Mouse (Mus musculus) layer of hippocampus, adult 8-10 months (tissue): ENCODE results near the gene Fgfrl1. TPM values are rescaled to one million over a fixed set of nuclear protein-coding genes. Genes with fewer than 3 reads are reported as not detected.

Experiments used
- DNase-seq, 2 experiments: peaks; one replicate each; pipeline ENCODE4 v3.0.0; 2022; ENCODE audit warnings: low spot score in 2 of 2
- total RNA-seq, 4 experiments: library from RNA; stranded (reverse); gene quantifications; 2 replicates each; pipeline ENCODE4 v1.2.4; 2022

Fgfrl1 gene
- total RNA-seq, 4 experiments from 2014 or later, result 21.5 to 37.6 (median 27.6) TPM

DNA sequence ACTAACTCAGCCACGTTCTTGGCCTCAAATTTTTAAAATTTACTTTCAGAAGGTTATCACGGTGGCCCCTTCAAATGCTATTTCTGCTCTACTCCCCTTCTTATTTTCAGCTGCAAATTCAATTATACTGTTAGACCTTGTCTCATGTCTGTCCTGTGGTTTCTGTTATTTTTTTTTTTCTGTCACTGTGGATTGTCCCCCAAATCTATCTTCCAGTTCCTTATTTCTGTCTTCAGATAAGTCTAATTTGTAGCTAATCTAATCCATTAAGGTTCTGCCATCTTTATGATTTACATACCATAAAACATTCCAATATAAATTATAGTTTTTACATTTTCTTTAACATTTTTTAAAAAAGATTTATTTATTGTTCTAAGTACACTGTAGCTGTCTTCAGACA, 24.8 kb upstream of the Fgfrl1 start:
- DNase-seq, result no peak

DNA sequence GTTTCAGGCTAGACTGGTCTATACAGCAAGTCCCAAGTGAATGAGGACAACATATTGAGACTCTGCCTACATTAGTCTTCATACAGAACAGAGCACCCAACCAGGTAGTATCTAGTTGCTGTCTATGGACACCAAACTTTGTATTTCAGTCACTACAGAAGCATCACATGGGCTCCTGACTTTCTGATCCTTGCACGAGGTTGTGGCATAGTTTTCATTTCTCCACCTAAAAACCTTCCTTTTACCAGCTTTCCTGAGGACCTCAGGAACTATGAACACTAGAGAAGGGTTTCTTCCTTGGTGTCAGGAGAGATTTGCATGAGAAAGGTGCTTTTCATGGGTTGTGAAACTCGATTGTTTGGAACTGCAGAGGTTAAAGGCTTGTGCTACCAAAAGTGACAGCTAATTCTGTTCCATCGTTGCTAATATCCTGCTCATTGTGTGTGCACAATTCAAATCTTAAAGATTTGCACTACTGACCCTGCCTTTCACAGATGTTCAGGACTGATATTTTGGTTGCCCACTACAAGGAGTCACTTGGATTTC, 23.7 kb upstream of the Fgfrl1 start:
- DNase-seq, result no peak

DNA sequence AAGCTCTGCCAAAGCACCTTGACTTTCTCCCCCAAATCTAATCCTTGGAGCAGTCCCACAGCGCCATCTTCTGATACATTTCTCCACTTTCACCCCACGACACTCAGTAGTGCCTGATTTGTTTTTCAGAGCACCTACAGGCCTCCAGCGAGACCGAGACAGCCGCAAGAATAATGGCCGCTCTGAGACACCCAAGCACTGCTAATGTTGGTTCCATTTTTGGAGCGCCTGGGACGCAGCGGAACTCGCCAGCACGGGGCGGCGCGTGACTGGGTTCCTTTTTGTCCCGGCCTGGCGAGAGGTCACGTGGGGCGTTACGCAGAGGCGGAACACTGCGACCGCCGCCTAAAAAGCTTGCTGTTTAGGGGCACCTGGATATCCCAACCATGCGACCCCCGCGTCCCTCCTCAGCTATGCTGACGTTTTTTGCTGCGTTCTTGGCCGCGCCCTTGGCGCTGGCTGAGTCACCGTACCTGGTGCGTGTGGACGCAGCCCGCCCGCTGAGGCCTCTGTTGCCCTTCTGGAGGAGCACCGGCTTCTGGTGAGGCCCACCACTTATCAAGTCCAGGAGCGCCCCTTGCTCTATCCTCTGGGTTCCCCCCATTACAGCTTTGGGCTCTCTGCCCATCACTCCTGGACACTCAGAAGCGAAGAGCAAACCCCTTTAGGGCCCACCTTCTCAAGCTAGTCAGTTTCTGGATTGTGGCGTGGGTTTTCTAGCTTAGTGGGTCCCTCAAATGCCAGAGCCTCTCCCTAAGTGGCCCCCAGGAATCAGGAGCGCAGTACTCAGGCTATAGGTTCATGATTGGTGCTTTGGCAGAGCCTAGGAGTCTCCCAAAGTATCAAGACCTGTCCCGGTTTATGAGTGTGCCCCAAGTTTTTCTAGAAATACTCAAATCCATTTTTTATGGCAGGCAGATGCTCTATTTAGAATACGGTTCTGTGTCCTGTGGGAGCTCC, 22.9 kb upstream of the Fgfrl1 start, which contains the start of gene Dgkq:
Gene Dgkq, minus strand, starts transcription at position 696 of the 960 bp plus-strand sequence.
- peak; percentile 88 to 92 for DNase-seq

DNA sequence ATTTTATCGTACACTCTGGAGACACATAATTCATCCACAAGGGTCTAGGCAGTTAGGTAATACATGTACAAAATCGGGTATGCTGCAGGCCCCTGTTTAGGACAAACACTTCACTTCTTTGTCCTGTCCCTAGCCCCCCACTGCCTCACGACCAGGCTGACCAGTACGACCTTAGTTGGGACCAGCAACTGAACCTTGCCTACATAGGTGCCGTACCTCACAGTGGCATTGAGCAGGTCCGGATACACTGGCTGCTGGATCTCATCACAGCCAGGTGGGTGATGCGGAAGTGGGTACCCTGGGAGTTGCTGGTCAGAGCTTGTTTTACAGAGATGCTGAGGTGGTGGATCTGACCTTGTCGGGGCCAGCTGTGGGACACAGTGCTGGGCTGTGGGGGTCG, 22.2 kb upstream of the Fgfrl1 start:
- DNase-seq, result no peak

DNA sequence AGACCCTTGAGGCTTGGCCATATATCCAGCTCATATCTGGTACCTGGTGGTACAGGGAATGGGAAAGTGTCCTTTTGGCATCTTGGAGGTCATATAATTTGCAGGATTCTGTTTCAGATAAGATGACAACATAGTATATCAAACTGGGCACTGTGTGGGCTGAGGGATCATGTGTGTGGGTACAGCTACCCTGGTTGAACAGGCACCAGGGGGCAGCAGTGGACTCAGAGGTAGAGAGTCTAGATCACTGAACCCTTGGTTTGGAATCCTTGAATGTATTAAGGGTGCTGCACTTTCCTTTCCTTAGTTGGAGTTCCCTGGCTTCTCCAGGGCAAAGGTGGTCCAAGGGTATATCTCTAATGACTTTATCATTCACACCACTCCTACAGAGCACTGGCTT, 21.4 kb upstream of the Fgfrl1 start:
- no peak for DNase-seq

DNA sequence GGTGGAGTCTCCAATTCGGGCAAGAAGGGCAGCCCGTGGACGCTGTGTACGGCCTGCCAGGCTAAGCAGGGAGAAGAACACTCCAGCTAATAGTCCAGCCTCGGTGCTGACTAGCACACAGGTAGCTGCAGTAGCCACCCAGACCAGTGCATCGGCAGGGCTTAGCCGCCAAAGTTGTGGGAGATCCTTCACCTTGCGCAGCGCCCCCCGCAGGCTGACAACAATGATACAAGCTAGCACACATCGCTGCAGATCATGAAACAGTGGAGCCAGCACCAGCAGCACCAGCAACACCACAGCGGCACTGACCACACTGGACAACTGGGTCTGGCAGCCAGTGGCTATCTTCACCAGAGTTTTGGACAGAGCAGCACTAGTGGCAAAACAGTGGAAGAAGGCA, 20.4 kb upstream of the Fgfrl1 start:
- no peak for DNase-seq

DNA sequence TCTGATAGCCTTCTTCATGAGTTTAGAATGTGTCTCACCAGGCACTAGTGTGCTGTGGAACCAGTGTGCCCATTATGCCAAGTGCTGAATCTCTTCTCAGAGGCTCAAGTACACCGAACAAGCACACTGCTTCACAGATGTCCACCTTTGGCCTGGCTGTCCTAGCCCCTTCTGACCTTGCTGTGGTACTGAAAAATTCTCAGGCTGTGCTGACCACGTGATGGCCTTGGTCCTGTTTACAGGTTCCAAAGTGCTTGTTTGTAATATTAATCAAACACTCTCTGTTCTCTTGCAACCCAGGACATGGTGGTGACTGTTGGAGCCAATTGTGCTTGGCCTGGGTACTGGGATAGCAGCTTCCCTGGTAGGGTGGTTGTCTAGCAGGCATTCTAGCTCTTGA, 17.6 kb upstream of the Fgfrl1 start:
- DNase-seq, result no peak

DNA sequence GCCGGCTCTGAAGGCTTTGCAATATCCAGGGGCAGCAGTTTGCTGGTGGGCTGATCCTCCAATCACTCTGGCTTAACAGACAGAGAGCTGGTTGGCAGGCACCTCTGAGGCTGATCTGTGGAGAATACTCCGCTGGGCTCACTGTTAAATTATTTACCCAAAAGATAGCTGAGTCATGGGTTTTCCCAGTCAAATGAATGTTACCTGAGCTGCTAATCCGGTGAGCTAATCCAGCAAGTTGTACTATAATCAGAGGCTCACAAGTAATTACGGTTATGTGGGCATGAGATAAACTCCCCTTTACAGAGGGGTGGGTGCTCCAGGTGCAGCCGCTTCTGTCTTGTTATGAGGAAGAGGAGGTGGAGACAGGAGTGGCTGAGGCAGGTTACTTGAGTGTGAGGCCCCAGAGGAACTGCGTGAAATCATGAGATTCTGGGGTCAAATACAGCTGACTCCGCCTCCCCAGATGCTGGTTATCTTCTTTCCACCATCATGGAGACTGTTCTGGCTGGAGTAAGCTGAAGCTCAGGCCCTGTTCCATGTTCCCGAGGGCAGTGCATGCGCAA, 16.8 kb upstream of the Fgfrl1 start, which contains the start of gene Slc26a1:
Gene Slc26a1, minus strand, starts transcription at position 319 of the 566 bp plus-strand sequence.
- DNase-seq, result no peak

DNA sequence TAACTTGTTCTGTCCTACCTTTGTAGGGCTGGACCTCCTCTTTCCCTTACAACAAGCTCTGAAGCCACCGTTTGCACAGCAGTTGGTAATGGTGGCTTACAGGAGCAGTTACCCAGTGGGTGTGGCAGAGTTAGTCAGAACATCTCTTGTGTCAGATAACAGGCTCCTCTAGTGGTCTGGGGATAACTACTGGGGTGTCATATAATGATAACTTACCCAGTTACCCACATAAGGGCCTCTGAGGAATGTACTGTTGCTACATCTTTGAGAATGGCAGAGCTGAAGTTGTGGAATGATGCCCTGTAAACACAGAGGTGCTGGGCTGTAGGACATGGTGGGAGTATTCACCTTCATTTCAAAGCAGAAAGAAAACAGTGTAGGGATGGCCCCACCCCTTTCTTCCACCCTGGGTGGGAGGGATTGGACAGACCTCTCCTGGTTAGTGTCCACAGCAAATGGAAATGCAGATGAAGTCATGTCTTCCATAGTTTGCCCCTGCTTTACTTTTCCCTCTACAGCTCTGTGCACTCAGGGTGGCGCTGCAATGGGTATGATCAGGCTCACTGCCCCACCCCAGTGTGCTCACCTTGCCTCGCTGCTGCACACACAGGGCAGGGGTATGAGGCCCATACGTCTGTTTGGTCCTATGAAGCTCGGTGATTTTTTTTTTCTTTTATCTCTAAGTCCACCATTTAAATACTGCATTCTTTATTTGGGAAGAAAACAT, 15.2 kb upstream of the Fgfrl1 start:
- DNase-seq, result no peak

DNA sequence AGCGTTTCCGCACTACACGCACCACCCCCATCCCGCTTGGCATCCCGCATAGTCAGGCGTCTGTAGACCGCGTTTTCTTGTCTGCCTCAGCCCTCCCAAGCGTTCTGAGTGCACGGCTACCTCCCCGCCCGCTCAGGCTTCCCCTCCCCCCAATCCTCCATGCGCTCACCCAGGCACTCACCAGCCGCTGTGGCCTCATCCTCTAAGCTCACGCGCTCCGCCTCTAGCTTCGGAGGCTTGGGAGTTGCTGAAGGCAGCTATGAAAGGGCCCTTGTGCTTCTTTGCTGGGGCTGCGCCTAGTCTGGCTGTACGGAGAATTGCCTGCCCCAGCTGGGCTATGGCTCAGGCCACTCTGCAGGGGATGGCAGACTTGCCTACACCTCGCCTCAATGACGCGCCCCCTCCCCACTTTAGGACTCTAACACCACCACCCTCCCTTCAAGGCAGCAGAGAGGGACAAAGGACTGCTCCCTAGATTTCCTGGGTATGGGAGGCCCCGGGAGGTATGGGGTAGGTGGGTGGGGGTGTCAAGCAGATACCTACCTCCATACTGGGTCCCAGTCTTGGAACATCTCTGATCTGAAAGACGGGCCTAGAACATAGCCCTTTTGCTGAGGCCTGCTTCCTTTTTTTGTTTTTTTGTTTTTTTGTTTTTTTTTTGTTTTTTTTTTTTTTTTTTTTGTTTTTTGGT, 14.4 kb upstream of the Fgfrl1 start:
- peak; percentile 83 to 90 for DNase-seq

DNA sequence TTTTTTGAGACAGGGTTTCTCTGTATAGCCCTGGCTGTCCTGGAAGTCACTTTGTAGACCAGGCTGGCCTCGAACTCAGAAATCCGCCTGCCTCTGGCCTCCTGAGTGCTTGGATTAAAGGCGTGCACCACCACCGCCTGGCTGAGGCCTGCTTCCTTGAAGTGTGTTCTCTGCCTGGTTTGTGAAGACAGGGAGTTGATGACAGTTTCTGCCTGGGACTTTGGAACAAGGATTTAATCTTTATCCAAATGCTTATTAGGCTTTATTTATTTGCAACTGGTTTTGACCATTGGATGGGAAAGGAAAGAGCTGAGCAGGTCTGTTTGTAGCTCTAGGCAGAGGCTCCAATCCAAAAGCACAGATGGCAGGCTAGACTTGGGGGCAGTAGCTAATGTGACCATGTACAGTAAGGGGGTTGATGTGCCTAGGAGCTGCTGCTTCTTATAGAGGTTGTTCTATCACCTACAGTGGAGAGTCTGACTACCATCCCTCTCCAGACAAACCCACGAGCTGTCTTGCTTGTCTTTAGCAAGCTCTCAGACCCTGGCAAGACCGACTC, 13.8 kb upstream of the Fgfrl1 start:
- no peak for DNase-seq

DNA sequence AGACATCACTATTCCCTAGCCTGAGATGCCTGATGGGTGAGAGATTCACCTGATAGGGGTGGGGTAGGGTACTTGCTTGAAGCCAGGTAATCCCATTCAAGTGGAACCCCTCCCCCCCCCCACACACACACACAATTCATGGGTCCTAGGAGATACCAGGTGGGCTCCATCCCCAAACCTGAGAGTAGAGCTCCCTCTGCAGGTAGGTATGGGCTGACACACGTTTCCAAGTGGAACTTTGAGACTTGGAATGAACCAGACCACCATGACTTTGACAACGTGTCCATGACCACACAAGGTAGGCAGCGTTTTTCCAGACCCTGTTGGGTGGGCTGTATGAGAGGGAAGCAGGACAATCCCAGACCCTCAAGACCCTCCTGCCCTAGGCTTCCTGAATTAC, 12.3 kb upstream of the Fgfrl1 start:
- DNase-seq, result no peak

DNA sequence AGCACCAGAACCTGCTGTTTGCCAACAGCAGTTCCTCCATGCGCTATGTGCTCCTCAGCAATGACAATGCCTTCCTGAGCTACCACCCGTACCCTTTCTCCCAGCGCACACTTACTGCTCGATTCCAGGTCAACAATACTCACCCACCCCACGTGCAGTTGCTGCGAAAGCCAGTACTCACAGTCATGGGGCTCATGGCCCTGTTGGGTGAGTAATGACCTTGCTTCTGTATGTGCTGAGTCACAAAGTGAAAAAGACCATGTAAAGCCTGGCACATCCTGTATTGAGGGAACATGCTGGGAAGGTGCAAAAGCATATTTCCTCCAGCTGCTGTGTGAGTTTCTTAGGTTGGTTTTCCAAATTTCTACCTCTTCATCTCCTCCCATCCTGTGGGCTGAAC, 11.3 kb upstream of the Fgfrl1 start:
- DNase-seq, result no peak

DNA sequence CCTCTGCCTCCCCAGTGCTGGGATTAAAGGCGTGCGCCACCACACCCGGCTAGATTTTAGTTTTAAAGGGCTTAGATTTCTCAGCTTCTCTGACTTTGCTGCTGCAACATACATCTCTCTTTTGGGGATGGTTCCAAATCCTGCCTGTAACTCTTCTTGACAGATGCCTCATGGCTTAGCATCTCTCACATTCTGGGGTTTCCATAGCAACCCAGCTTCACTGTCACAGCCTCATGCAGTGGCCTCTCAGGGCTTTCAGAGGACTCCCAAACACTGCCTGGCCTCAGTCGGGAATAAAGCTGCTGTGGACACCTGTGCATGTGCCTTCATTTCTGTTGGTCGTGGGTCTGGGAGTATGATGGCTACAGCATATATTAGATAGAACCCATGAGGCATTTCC, 3.1 kb upstream of the Fgfrl1 start:
- no peak for DNase-seq

DNA sequence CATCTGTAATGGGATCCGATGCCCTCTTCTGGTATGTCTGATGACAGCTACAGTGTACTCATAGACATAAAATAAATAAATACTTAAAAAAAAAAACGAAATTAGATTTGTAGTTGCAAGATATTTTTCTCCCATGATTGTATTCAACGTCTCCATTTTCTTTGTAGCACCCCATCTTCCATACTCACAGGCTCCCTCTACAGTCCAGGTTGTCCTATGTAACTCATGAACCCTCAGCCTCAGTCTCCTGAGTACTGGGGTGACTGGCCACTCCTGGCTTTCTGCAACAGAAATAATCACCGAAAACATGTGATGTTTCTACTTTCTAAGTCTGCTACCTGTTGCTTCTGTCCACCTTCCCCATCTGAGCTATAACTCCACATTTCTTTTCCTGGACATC, 1.0 kb upstream of the Fgfrl1 start:
- no peak for DNase-seq

DNA sequence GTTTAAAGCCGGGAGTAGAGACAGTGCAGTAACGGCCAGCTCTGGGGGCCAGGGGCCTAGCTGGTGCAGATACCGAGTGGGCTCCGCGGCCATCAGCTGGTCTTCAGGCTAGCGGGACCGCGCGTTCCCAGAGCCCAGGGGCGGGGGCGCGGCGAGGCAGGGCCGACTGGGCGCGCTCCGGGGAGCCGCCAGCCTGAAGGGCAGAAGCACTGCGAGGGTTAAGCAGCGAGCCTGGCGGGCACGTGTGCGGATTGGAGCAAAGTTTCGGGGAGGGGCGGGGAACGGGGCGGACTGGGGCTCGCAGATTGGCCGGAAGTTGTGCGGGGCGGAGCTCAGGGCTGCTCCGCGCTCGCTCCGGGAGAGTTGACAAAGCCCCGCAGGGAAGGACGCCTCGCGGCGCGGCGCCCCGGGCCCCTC, 1.7 kb downstream of the Fgfrl1 start:
- peak in 1 of 2 experiments; percentile 40 for DNase-seq

DNA sequence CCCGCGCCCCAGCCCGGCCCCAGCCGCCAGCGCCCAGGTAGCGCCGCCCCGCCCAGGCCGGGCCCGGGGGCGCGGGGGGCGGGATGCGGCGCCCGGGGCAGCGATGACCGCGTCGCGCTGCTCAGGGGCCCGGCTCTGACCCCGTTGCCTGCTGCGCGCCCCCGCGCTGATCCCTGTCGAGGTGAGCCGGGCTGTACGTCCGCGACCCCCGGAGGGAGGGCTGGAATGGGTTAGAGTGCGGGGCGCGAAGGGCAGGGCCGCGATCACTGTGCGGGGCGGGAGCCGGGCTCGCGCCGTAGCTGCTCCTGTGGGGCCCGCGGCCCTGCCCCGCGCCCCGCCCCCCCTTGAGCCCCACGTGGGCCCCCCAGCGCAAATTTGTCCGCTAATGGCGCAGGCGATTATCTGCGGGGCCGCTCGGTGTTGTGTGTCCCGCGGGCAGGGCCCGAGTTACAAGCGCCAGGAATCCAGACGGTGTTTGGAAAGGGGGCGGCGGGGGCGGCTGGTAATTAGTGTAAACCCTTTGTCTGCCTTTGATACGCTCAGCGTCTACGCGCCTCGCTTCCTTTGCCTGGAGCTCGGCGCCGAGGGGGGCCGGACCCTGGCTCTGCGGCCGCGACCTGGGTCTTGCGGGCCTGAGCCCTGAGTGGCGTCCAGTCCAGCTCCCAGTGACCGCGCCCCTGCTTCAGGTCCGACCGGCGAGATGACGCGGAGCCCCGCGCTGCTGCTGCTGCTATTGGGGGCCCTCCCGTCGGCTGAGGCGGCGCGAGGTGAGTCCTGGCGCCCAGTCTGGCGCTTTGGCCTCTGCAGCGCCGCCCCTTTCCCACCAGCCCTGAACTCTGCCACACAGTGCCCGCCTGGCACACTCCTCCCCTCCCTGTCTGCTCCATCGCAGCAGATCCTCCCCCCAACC, 2.4 kb downstream of the Fgfrl1 start:
- DNase-seq, result peak in 1 of 2 experiments; percentile 56

DNA sequence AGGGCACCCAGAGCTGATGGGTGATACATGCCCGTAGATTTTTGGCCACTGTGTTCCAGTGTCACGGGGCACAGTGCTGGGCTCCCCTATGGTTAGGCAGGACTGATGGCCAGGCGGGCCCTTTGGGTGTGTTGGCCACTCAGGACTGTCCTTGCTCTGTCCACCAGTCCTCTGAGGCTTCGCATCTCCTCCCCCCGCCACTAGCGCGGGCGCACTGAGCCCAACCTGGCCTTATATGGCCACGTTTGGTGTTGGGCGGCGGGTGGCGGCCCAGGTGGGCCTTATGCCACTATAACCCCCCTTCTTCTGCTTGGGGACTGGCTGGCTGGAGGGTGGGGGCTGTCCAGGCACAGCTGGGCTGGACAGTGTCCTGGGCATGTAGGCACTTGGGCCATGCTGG, 3.7 kb downstream of the Fgfrl1 start:
- no peak for DNase-seq

DNA sequence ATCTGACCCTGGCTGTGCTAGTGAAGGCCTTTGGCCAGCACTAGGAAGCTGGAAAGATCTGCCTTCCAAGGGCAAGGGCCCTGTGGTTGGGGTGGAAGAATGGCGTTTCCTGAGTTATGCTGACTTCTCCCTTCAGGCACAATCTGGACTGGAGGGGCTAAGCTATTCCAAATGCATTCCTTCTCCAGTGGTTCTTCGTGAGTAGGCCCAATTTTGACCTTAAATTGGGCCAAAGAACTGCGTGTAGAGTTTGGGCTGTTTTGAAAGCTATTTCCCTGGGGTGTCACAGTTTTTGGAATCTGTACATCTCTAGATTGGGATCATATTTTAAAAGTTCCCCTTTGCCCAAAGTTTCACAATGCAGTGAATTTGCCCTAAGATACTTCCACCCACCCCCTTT, 4.4 kb downstream of the Fgfrl1 start:
- DNase-seq, result no peak

DNA sequence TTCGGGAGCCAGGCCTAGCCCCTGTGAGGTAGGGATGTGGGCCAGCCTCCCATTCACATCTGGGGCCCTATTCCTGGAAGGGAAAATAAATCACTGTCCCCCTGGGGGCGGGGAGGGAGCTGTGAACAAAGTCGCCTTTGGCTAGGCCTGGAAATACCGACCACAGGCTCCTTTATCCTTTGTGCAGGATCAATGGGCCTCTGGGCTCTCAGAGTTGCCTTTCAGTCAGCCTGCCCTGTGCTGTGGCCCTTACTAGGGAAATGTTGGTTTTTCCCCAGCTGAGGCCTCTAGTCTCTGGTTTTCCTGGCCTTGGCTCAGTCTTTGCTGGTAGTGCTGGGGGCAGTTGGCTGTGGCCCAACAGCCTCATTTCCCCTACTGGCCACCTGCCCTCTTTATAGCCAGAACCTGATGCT, 5.2 kb downstream of the Fgfrl1 start:
- peak; percentile 75 to 83 for DNase-seq
